Mouse (Mus musculus): ENCODE results near the gene Hspa1a. TPM values are rescaled to one million over a fixed set of nuclear protein-coding genes. Genes with fewer than 3 reads are reported as not detected.
"Not testable (repeated sequence)": the region's sequence is repeated elsewhere in the genome, so short reads cannot be mapped to it uniquely, and the experiment has no call there.

The Hspa1a gene
- total and polyA plus RNA-seq, 2 experiments from 2014 or later: 8.5 to 13.8 TPM

DNA sequence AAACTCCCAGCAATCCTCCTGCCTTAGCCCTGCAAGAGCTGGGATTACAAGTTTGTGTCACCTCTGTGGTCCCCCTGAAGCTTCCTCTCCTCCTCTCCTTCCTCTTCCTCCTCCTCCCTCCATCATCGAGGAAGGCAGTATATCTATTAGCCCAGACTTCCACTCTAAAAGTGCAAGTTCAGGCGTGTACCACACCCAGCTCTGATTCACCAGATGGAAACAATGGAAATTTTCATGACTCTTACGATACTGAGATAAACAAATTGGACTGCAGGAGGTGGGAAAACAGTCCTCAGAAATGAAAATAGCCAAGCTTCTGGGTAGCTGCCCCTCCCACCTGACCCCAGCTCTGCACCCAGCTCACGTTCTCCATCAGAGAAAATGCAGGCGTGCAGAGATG, 6.3 kb downstream of the Hspa1a start:
- DNase-seq (no peak), ATAC-seq (no peak)
- no peak overlapping the region for H3K4me3 ChIP-seq (ENCODE audit: low read depth, low read length)
- H3K9me3 ChIP-seq (ENCODE audit: low read length): no peaks in the 10 kb centered on the region
- H3K27ac ChIP-seq (ENCODE audit: low read depth, low read length): no peak overlapping the region
- H3K36me3 ChIP-seq (ENCODE audit: insufficient read depth): no peaks in the 10 kb centered on the region
- WGBS: 84% methylated on average over 5 of the region's 5 CpGs
- no peaks in the 10 kb centered on the region for H3K4me1 ChIP-seq (ENCODE audit: insufficient read depth)
- peaks cover 7% of the 10 kb centered on the region for H3K27me3 ChIP-seq (ENCODE audit: insufficient read depth, low read length)
- H3K4me2 ChIP-seq (ENCODE audit: low read depth): no peak overlapping the region
- TF ChIP-seq CTCF (IDR thresholded peaks at IDR 0.05; ENCODE audit: low read depth): no peak
- no peak overlapping the region for H3K9ac ChIP-seq

DNA sequence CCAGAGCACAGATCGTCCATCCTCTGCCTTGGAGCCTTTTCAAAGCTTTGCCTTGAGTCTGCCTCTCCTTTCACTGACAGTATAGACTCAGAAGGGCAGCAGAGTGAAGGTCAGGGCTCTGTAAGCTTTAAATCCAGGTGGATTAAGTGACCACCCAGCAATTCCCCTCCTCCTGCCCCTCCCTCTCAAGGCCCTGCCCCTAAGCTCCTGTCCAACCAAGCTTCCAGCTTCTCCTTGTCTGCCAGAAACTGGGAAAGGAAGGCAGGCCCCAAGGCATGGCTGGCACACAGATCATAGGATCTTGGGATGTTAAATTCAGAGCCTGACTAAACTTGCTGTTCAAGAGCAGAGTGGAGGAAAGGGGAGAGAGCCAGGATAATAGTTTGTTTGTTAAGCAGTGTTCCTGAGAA, 7.3 kb downstream of the Hspa1a start:
- H3K36me3 ChIP-seq (ENCODE audit: insufficient read depth): no peaks in the 10 kb centered on the region
- H3K9me3 ChIP-seq (ENCODE audit: low read length): no peaks in the 10 kb centered on the region
- no peaks in the 10 kb centered on the region for H3K4me1 ChIP-seq (ENCODE audit: insufficient read depth)
- H3K9ac ChIP-seq: no peak overlapping the region
- DNase-seq (no peak), ATAC-seq (no peak)
- H3K4me2 ChIP-seq (ENCODE audit: low read depth): no peak overlapping the region
- no peak for TF ChIP-seq CTCF (IDR thresholded peaks at IDR 0.05; ENCODE audit: low read depth)
- peaks cover 10% of the 10 kb centered on the region for H3K27me3 ChIP-seq (ENCODE audit: insufficient read depth, low read length)
- H3K4me3 ChIP-seq (ENCODE audit: low read depth, low read length): no peak overlapping the region
- 20% methylated on average over 1 of the region's 1 CpGs for WGBS
- H3K27ac ChIP-seq (ENCODE audit: low read depth, low read length): no peak overlapping the region

DNA sequence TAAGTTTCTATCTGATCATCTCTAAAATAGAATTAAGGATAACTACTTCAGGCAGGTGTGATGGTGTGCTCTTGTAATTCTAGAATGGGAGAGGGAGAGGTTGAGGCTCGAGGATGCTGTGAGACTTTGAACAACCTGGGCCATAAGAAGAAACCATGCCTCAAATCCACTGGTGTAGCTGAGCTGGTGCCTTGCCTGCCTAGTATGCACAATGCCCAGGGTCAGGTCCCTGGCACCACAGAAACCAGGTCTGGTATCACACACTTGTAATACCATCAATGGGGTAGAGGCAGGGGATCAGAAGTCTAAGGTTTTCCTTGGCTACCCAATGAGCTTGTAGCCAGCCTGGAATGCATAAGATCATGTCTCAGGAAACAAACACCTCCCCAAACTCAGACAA, 9.1 kb downstream of the Hspa1a start:
- H3K4me2 ChIP-seq (ENCODE audit: low read depth): no peak overlapping the region
- H3K4me1 ChIP-seq (ENCODE audit: insufficient read depth): no peaks in the 10 kb centered on the region
- ATAC-seq (no peak), DNase-seq (no peak)
- H3K27me3 ChIP-seq (ENCODE audit: insufficient read depth, low read length): peaks cover 3% of the 10 kb centered on the region
- no peak overlapping the region for H3K4me3 ChIP-seq (ENCODE audit: low read depth, low read length)
- no peaks in the 10 kb centered on the region for H3K36me3 ChIP-seq (ENCODE audit: insufficient read depth)
- no peak overlapping the region for H3K27ac ChIP-seq (ENCODE audit: low read depth, low read length)
- no peaks in the 10 kb centered on the region for H3K9me3 ChIP-seq (ENCODE audit: low read length)
- no peak for TF ChIP-seq CTCF (IDR thresholded peaks at IDR 0.05; ENCODE audit: low read depth)
- no peak overlapping the region for H3K9ac ChIP-seq
- 40% methylated on average over 1 of the region's 1 CpGs for WGBS

DNA sequence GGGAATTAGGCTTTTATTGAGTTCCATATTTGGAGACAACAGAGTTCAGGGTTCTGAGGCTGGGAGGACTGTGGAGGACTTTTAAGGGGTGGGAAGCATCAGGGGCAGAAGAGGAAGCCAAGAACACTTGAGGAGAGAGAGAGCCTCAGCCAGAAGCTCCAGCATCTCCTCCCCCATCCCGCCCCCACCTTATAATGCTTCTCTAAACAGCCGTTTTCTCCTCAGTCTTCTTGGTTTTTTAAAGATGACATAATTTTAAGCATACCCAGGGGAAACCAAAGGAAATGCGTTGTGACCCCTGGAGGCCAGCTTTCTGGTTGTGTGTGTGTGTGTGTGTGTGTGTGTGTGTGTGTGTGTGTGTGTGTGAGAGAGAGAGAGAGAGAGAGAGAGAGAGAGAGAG, 9.8 kb downstream of the Hspa1a start:
- TF ChIP-seq CTCF (IDR thresholded peaks at IDR 0.05; ENCODE audit: low read depth): no peak
- WGBS: 39% methylated on average over 3 of the region's 3 CpGs

DNA sequence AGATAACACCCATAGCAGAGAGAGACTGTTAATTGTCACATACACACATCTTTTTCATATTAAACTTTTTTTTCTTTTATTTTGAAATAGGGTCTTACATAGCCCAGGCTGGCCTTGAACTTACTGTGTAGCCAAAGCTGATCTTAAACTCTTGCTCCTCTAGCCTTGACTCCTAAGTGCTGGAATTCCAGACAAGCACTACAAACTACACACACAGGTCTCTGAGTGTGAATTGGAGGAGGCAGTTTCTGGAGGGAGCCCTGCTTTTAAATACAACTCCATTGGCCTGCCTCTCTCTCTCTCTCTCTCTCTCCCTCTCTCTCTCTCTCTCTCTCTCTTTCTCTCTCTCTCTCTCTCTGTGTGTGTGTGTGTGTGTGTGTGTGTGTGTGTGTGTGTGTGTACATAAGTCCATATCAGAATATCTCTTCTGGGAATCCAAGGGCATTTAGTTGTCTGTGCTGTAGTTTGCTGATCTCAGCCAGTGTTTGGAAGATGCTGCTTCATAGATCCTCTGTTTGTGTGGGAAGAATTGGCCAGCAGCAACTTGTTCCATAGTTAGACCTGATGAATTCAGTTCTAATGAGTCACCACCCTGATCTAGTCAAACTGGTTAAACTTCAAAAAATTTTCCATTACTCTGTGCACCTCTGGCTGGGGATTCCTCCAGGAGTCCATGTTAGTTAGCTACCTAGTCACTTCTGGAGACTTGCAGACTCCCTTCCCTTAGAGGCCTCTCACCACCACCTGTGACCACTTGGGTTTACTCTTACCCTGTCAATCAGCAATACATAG, 11.1 kb downstream of the Hspa1a start:
- Histone ChIP-seq H3K9me3 (ENCODE audit: low read length) (no peaks in the 10 kb centered on the region), H3K27me3 (ENCODE audit: insufficient read depth, low read length) (peaks cover 3% of the 10 kb centered on the region)

More for the DNA sequence above, 9.8 kb downstream of the Hspa1a start:
- Histone ChIP-seq H3K27me3 (ENCODE audit: insufficient read depth, low read length) (peaks cover 3% of the 10 kb centered on the region), H3K9ac (no peak overlapping the region), H3K4me2 (ENCODE audit: low read depth) (no peak overlapping the region), H3K27ac (ENCODE audit: low read depth, low read length) (no peak overlapping the region), H3K4me3 (ENCODE audit: low read depth, low read length) (no peak overlapping the region), H3K9me3 (ENCODE audit: low read length) (no peaks in the 10 kb centered on the region), H3K36me3 (ENCODE audit: insufficient read depth) (no peaks in the 10 kb centered on the region), H3K4me1 (ENCODE audit: insufficient read depth) (no peaks in the 10 kb centered on the region)
- ATAC-seq (no peak), DNase-seq (no peak)

DNA sequence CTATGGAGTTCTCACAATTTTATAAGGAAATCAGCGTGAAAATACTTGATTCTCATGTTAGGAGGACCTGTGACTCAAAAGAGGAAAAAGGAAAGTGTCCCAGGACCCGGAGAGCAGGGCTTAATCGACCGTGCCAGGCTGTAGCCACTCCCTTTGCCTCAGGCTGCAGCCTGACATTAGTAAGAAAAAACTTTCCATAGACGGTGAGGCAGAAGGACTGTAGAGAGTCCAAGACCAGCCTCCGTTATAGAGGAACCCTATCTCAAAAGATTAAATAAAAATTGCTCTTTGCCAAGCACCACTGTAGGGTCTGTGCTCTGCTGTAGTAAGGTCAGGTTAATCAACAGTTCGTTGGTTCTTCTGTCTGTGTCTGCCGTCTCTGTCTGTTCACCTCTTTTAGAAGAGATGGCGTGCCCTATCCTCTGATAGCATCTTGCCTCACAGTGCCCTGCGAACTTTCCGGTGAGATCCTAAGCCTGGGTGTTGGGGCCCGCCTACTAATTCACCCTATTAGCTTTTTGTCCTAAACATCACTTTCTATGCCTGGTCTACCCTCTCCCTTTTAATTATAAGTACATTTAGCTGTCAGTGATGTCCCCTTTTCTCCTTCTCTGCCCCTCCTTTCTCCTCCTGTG, 12.0 kb downstream of the Hspa1a start:
- peak overlapping the region; percentile 62 for H3K4me2 ChIP-seq (ENCODE audit: low read depth)
- 12% methylated on average over 12 of the region's 12 CpGs for WGBS
- H3K9ac ChIP-seq: no peak overlapping the region
- no peaks in the 10 kb centered on the region for H3K9me3 ChIP-seq (ENCODE audit: low read length)
- DNase-seq (no peak), ATAC-seq (no peak)
- peaks cover 3% of the 10 kb centered on the region for H3K27me3 ChIP-seq (ENCODE audit: insufficient read depth, low read length)
- H3K36me3 ChIP-seq (ENCODE audit: insufficient read depth): no peaks in the 10 kb centered on the region
- H3K4me3 ChIP-seq (ENCODE audit: low read depth, low read length): peak overlapping the region; percentile 42; the same call in 1 of the 2 replicates
- H3K4me1 ChIP-seq (ENCODE audit: insufficient read depth): no peaks in the 10 kb centered on the region
- H3K27ac ChIP-seq (ENCODE audit: low read depth, low read length): no peak overlapping the region
- no peak for TF ChIP-seq CTCF (IDR thresholded peaks at IDR 0.05; ENCODE audit: low read depth)

More for the DNA sequence above, 11.1 kb downstream of the Hspa1a start:
- H3K4me1 ChIP-seq (ENCODE audit: insufficient read depth): no peaks in the 10 kb centered on the region
- no peak for TF ChIP-seq CTCF (IDR thresholded peaks at IDR 0.05; ENCODE audit: low read depth)
- H3K4me2 ChIP-seq (ENCODE audit: low read depth): no peak overlapping the region
- no peak for DNase-seq
- no peak overlapping the region for H3K4me3 ChIP-seq (ENCODE audit: low read depth, low read length)
- H3K27ac ChIP-seq (ENCODE audit: low read depth, low read length): no peak overlapping the region
- H3K9ac ChIP-seq: no peak overlapping the region
- no peak for ATAC-seq
- H3K36me3 ChIP-seq (ENCODE audit: insufficient read depth): no peaks in the 10 kb centered on the region

DNA sequence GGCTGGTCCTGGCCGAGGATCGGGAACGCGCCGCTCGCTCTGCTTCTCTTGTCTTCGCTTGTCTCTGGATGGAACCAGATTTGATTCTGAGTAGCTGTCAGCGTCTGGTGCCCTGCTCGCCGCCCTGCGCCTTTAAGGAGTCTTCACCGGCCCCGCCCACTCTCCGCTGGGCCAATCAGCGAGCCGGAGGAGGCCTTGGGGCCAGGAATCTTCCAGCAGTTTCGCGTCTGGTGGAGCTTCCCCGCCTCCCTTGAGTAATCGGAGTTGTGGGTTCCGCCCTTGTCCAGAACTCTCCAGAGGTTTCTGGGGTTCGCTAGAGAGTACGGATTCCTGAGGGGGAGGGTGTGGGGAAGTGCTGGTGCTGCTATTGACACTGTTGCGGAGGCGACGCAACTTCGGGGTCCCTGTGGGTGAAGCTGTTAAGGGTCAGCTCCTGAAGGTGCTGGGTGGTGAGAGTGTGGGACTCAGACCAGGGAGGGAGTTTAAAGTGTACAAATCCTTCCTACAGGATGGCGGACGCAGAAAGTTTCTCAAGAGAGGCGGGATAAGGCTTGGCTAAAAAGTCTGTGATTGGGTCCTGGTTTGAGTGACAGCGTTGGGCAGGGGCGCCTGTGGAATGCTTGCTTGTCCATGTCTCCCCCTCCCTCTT, 12.7 kb downstream of the Hspa1a start, which contains the start of gene Hspa1b:
TSS of gene Hspa1b (minus strand) at position 109 of the 649 bp plus-strand sequence.
- not testable (repeated sequence) for H3K9me3 ChIP-seq (ENCODE audit: low read length); H3K36me3 ChIP-seq (ENCODE audit: insufficient read depth); H3K4me1 ChIP-seq (ENCODE audit: insufficient read depth); H3K27ac ChIP-seq (ENCODE audit: low read depth, low read length); H3K27me3 ChIP-seq (ENCODE audit: insufficient read depth, low read length); H3K9ac ChIP-seq
- H3K4me2 ChIP-seq (ENCODE audit: low read depth): peak within 1 kb of the TSS; percentile 62
- DNase-seq: peak; percentile 70
- peak; percentile 97 for ATAC-seq
- peak within 1 kb of the TSS; percentile 42 for H3K4me3 ChIP-seq (ENCODE audit: low read depth, low read length)
- 1% methylated on average over 26 of the region's 32 CpGs for WGBS

DNA sequence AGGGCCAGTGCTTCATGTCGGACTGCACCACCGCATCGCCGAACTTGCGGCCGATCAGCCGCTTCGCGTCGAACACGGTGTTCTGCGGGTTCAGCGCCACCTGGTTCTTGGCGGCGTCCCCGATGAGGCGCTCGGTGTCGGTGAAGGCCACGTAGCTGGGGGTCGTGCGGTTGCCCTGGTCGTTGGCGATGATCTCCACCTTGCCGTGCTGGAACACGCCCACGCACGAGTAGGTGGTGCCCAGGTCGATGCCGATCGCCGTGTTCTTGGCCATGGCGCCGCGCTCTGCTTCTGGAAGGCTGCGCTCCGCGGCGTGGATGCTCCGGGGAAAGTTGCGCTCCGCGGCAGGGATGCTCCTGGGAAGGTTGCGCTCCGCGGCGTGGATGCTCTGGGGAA, 13.2 kb downstream of the Hspa1a start:
- WGBS: 1% methylated on average over 23 of the region's 47 CpGs
- not testable (repeated sequence) for H3K9me3 ChIP-seq (ENCODE audit: low read length); H3K9ac ChIP-seq; DNase-seq; H3K27ac ChIP-seq (ENCODE audit: low read depth, low read length); H3K36me3 ChIP-seq (ENCODE audit: insufficient read depth); H3K4me1 ChIP-seq (ENCODE audit: insufficient read depth); H3K27me3 ChIP-seq (ENCODE audit: insufficient read depth, low read length); ATAC-seq
- peak overlapping the region; percentile 42 for H3K4me3 ChIP-seq (ENCODE audit: low read depth, low read length)
- peak overlapping the region; percentile 62 for H3K4me2 ChIP-seq (ENCODE audit: low read depth)

DNA sequence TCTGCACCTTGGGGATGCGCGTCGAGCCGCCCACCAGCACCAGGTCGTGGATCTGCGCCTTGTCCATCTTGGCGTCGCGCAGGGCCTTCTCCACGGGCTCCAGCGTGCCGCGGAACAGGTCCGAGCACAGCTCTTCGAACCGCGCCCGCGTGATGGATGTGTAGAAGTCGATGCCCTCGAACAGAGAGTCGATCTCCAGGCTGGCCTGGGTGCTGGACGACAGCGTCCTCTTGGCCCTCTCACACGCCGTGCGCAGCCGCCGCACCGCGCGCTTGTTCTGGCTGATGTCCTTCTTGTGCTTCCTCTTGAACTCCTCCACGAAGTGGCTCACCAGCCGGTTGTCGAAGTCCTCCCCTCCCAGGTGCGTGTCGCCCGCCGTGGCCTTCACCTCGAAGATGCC, 14.0 kb downstream of the Hspa1a start:
- H3K27me3 ChIP-seq (ENCODE audit: insufficient read depth, low read length): not testable (repeated sequence)

DNA sequence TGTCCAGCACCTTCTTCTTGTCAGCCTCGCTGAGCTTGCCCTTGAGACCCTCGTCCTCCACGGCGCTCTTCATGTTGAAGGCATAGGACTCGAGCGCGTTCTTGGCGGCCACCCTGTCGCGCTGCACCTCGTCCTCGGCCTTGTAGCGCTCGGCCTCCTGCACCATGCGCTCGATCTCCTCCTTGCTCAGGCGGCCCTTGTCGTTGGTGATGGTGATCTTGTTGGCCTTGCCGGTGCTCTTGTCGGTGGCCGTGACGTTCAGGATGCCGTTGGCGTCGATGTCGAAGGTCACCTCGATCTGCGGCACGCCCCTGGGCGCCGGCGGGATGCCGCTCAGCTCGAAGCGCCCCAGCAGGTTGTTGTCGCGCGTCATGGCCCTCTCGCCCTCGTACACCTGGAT, 14.7 kb downstream of the Hspa1a start:
- H3K9me3 ChIP-seq (ENCODE audit: low read length); H3K36me3 ChIP-seq (ENCODE audit: insufficient read depth); H3K9ac ChIP-seq; ATAC-seq; H3K4me1 ChIP-seq (ENCODE audit: insufficient read depth); DNase-seq; H3K27ac ChIP-seq (ENCODE audit: low read depth, low read length); H3K4me2 ChIP-seq (ENCODE audit: low read depth); H3K4me3 ChIP-seq (ENCODE audit: low read depth, low read length); H3K27me3 ChIP-seq (ENCODE audit: insufficient read depth, low read length): not testable (repeated sequence)
- WGBS: 23% methylated on average over 32 of the region's 40 CpGs

More for the DNA sequence above, 14.0 kb downstream of the Hspa1a start:
- not testable (repeated sequence) for H3K4me2 ChIP-seq (ENCODE audit: low read depth); H3K36me3 ChIP-seq (ENCODE audit: insufficient read depth); ATAC-seq; H3K4me3 ChIP-seq (ENCODE audit: low read depth, low read length); H3K27ac ChIP-seq (ENCODE audit: low read depth, low read length); H3K9ac ChIP-seq; H3K9me3 ChIP-seq (ENCODE audit: low read length); DNase-seq; H3K4me1 ChIP-seq (ENCODE audit: insufficient read depth)
- 33% methylated on average over 15 of the region's 40 CpGs for WGBS

All from forebrain, postnatal 0 days (tissue).